Mouse (Mus musculus) cerebellum, adult 2 months (tissue): ENCODE measurements around the gene Gprasp1. TPM values are rescaled to one million over a fixed set of nuclear protein-coding genes. Genes with fewer than 3 reads are reported as not detected.
"Not testable (repeated sequence)": the region's sequence is repeated elsewhere in the genome, so short reads cannot be mapped to it uniquely, and the experiment has no call there.

Experiments used
- DNase-seq, 2 experiments: peaks; one replicate each; pipeline ENCODE4 v3.0.0; 2021
- H3K27ac ChIP-seq: fragments of 200-500 bp; 2 replicates; pipeline ENCODE4 v1.5.1; 2012; ENCODE audit warnings: low read length, control low read depth, inconsistent platforms; ENCODE audit not compliant: insufficient read depth
- H3K27me3 ChIP-seq: fragments of 200-500 bp; 2 replicates; pipeline ENCODE4 v1.6.1; 2012; ENCODE audit warnings: inconsistent platforms, mild to moderate bottlenecking, low read length, moderate library complexity; ENCODE audit not compliant: control insufficient read depth, insufficient read depth
- H3K4me1 ChIP-seq: fragments of 200-500 bp; 2 replicates; pipeline ENCODE4 v1.6.1; 2011; ENCODE audit warnings: low read length; ENCODE audit not compliant: control insufficient read depth, insufficient read depth
- H3K4me3 ChIP-seq: fragments of 200-500 bp; replicated peaks from 2 replicates; pipeline ENCODE3; 2011; ENCODE audit warnings: mild to moderate bottlenecking, low read depth, low read length, control low read depth; ENCODE audit not compliant: insufficient read depth
- CTCF ChIP-seq: fragments of 200-500 bp; IDR thresholded peaks from 2 replicates; pipeline ENCODE4 v1.5.1; 2011; ENCODE audit warnings: low read depth, mild to moderate bottlenecking, control low read depth, low read length, moderate library complexity, borderline replicate concordance; ENCODE audit not compliant: insufficient read depth
- POLR2A ChIP-seq: fragments of 200-500 bp; IDR thresholded peaks from 2 replicates; pipeline ENCODE4 v1.6.1; 2011; ENCODE audit warnings: low read length, control low read depth, borderline replicate concordance; ENCODE audit not compliant: insufficient read depth
- WGBS: fragments of 180-500 bp; shearing (Covaris S2); methylation state at CpG from one replicate; pipeline ENCODE4 v1.1.7; 2018; 5-methylcytosine and 5-hydroxymethylcytosine counted together
- polyA plus RNA-seq: library from polyadenylated mRNA; depleted of rRNA; stranded (reverse); fragments of >200 nt; gene quantifications from 2 replicates; pipeline ENCODE4 v1.2.3, GENCODE M21; 2012; rRNA removed

The Gprasp1 gene
- polyA plus RNA-seq, 1 experiment = 190 TPM

DNA sequence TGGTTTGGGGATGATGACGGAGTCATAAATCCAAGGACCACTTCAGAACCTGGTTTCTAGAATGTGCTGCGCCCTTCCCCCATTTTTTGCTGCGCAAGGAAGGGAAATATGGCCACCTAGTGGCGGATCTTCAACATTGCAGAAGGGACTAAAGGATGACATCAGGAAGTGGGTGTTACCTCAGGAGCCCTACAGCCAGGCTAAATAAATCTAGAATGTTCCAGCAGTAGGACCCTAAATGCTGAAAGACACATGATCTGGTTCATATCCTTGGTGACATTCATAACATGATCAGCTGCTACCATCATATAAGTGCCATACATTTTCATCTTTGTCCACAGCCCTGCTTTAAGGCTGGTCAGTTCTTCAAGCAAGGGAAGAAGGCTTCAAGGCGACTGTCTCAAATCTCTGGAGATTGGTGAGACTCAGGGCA is 54.7 kb downstream of the Gprasp1 start, which contains the start of gene Bhlhb9:
TSS of gene Bhlhb9 (plus strand) at position 383 of the 433 bp plus-strand sequence.
- TF ChIP-seq CTCF = peak; percentile 30; the same call in 1 of the 2 replicates
- 22% methylated on average over 4 of the region's 5 CpGs for WGBS
- H3K4me1 ChIP-seq, H3K27me3 ChIP-seq: not testable (repeated sequence)
- H3K27ac ChIP-seq = peak within 1 kb of the TSS; percentile 81
- H3K4me3 ChIP-seq = peak within 1 kb of the TSS; percentile 85
- DNase-seq = peak; percentile 71 to 75

DNA sequence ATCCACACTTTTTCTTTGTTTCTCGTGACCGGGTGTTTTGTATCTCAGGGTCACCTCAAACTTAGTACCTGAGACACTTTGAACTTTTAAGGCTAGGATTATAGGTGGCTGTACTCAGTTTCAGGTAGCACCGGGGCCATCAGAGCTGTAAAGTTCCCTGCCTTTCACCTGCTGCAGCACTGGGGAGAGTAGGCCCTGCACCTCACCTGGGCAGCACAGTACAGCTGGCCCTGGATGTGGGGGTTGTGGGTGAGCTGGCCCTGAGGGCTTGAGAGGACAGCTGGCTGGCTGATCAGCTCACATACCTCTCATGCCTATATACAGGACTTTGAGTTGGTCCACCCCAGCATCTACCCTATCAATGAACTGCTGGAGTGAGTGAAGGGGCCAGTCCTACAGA is 61.6 kb downstream of the Gprasp1 start:
- Histone ChIP-seq H3K4me1 (peaks cover 4% of the 10 kb centered on the region; the same call in 1 of the 2 replicates), H3K27ac (no peak overlapping the region), H3K4me3 (no peak overlapping the region), H3K27me3 (no peaks in the 10 kb centered on the region)
- TF ChIP-seq CTCF (no peak), POLR2A (no peak)
- no peak for DNase-seq
- 87% methylated on average over 3 of the region's 3 CpGs for WGBS

DNA sequence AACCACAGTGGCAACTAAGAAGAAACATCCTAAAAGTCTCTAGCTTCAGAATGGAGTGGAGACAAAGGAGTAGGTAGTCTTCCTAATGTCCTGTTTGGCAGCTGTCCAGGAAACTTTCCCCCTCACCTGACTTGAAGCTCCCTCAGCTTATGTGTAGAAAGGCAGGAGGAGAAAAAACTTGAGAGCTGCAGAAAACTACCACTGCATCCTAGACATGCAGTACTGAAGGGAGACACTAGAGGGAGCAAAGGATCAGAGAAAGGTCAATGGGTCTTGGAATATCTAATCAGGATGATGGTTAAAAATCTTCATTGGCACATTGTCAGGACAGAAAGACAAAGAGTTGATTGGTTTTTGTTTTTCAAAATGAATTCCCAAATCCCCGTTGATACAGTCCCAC is 63.2 kb downstream of the Gprasp1 start:
- Histone ChIP-seq H3K27ac (no peak overlapping the region), H3K4me1 (no peaks in the 10 kb centered on the region), H3K4me3 (no peak overlapping the region), H3K27me3 (no peaks in the 10 kb centered on the region)
- 13% methylated on average over 1 of the region's 1 CpGs for WGBS
- DNase-seq = peak in 1 of 2 experiments; percentile 46
- no peak for TF ChIP-seq POLR2A
- TF ChIP-seq CTCF = peak; percentile 34; the same call in 1 of the 2 replicates

DNA sequence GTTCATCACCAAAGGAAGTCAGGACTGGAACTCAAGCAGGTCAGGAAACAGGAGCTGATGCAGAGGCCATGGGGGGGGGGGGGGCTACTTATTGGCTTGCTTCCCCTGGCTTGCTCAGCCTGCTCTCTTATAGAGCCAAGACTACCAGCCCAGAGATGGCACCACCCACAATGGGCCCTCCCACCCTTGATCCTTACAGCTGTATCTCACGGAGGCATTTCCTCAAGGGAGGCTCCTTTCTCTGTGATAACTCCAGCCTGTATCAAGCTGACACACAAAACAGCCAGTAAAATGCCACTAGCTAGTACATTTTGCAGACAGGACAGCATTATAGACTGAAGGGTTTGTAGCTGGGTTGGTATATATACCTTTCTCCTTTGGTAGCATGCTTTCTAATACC is 93.4 kb downstream of the Gprasp1 start:
- H3K27me3 ChIP-seq = not testable (repeated sequence)

DNA sequence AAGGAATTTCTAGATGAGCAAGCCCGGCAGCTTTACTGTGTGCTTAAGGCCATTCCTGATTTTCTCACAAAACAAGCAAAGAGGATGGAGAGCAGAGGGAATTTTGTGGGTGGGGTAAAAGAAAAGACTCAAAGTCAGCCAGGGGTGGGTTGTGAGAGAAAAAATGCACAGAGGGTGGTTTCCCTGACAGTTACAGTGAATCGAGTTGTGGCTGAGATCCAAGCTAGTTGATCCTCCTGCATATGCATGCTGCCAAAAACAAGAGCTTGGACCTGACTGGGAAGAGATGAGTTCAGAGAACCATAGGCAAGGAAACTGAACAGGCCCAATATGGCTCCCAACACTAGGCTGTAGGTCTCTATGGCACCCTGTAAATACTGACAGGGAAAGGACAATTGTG is 95.4 kb downstream of the Gprasp1 start:
- Histone ChIP-seq H3K4me3 (no peak overlapping the region), H3K27me3 (no peaks in the 10 kb centered on the region), H3K27ac (no peak overlapping the region), H3K4me1 (no peaks in the 10 kb centered on the region)
- no peak for TF ChIP-seq POLR2A
- no peak for TF ChIP-seq CTCF
- peak in 1 of 2 experiments; percentile 7 for DNase-seq
- WGBS = 52% methylated on average over 2 of the region's 2 CpGs

More for the DNA sequence above, 93.4 kb downstream of the Gprasp1 start:
- 25% methylated on average over 1 of the region's 1 CpGs for WGBS
- DNase-seq, H3K4me3 ChIP-seq, H3K27ac ChIP-seq, H3K4me1 ChIP-seq: not testable (repeated sequence)

DNA sequence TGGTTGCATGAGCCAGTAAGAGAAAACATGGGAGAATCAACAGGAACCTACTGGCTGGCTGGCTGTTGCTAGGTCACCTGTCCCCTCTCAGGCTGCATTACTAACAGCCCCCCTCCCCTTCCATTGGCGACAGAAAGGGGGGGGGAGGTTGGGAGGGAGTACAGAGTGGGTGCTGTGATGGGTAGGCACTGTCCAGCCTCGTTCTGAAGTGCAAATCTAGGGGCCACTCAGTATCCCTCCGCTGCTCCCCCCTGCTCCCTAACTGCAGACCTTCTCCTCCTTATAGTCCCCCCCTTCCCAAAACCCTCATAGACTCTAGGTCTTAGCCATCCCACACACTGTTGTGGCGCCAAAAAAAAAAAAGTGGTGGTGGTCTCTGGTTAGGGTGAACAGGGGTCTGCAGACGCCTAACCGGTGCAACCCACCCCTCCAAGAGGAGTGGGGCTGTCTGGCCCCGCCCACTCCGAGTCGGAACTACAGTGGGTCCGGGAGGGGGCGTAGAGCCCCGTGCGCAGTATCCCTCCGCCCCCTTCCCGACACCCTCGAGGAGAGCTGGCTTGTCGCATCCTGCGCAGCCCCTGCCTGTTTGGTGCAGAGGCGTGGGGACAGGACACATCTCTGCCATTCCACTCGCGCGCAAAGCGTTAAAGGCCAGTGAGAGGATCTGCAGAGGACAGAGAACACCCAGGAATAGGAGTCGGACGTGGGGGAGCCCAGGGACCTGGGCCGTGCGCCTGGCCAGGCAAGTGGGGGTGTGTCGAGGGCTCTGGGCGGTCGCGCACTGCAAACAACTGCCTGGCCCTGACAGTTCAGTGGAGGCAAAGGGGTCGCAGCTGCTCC is 96.2 kb downstream of the Gprasp1 start, which contains the start of gene Gprasp2:
TSS of gene Gprasp2 (plus strand) at position 514 of the 840 bp plus-strand sequence.
- not testable (repeated sequence) for H3K27me3 ChIP-seq
- 12% methylated on average over 28 of the region's 32 CpGs for WGBS

DNA sequence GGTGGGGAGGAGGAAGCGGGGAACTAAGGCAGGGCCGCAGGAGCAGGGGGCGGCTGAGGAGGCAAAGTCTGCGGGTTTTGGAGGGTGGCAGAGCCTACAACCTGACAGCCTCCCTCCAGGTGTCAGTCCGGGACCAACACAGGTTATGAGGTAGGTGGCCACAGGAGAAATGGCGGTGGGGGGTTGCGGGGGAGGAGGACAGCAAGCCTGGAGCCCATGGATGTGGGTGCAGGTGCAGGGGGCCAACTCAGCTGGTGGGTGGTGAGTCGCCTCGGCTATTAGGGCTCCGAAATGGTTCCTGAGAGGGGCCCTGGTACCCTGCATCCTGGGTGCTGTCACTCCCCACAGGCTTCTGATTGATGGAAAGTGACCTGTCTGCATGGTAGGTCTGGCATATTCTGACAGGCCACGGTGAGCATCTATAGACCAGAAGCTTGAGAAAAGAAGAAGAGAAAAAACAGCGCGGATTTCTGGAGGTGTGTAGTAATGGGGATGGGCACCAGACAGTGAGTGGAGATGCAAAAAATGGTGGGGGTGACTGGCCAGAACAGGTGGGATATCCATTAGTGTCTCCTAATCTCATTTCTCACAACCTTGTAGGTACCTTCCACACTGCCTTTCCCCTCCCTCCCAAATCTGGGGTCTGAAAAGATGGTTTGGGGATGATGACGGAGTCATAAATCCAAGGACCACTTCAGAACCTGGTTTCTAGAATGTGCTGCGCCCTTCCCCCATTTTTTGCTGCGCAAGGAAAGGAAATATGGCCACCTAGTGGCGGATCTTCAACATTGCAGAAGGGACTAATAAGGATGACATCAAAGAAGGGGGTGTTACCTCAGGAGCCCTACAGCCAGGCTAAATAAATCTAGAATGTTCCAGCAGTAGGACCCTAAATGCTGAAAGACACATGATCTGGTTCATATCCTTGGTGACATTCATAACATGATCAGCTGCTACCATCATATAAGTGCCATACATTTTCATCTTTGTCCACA is 97.2 kb downstream of the Gprasp1 start:
- H3K27me3 ChIP-seq, H3K4me1 ChIP-seq: not testable (repeated sequence)
- peak; percentile 62 to 67 for DNase-seq
- 14% methylated on average over 14 of the region's 17 CpGs for WGBS
- TF ChIP-seq CTCF = peak; percentile 23; the same call in 1 of the 2 replicates
- Histone ChIP-seq H3K27ac (0 out of 2 replicates have a peak overlapping the region, but pooled peaks have one; percentile 34), H3K4me3 (peak overlapping the region; percentile 69)

More for the DNA sequence above, 96.2 kb downstream of the Gprasp1 start, which contains the start of gene Gprasp2:
- DNase-seq = peak; percentile 66 to 67
- H3K4me1 ChIP-seq = not testable (repeated sequence)
- H3K4me3 ChIP-seq = peak within 1 kb of the TSS; percentile 69
- H3K27ac ChIP-seq = 0 out of 2 replicates have a peak within 1 kb of the TSS, but pooled peaks have one; percentile 34

Other genes with a start within 250 kb of the Gprasp1 start
- not detected in 2 replicates for gene AV320801, start 248.1 kb upstream of the Gprasp1 start, polyA plus RNA-seq
- gene Nxf7, start 144.0 kb upstream of the Gprasp1 start, polyA plus RNA-seq = 0.16 TPM in 2 replicates
- gene Prame, start 115.0 kb upstream of the Gprasp1 start, polyA plus RNA-seq = not detected in 2 replicates
- not detected in 2 replicates for gene Tcp11x2, start 48.9 kb upstream of the Gprasp1 start, polyA plus RNA-seq
- gene Tmsb15a, start 17.5 kb upstream of the Gprasp1 start, polyA plus RNA-seq = not detected in 2 replicates
- gene Armcx5, start within 50 bp of the Gprasp1 start, polyA plus RNA-seq = 12.6 and 12.7 TPM in 2 replicates
- 32.3 and 34.1 TPM in 2 replicates for gene Bhlhb9, start 54.9 kb downstream of the Gprasp1 start, polyA plus RNA-seq
- 107 and 115 TPM in 2 replicates for gene Gprasp2, start 96.3 kb downstream of the Gprasp1 start, polyA plus RNA-seq